Mouse (Mus musculus): Measurements from ENCODE around the gene Atp13a1.

Atp13a1 gene

DNA sequence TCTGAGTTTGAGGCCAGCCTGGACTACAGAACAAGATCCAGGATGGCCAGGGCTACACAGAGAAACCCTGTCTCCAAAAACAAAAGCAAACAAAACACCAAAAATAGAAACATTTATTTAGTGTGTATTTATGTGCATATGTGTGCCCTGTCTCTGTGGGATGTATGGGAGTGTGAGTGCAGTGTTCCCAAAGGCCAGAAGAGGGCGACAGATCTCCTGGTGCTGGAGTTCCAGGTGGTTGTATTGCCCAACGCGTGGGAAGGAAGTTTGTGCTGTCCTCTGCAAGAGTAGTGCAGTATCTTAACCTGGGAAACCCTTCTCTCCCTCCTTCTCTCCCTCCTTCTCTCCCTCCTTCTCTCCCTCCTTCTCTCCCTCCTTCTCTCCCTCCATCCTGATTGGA lies 58.9 kb downstream of the Atp13a1 start:
- no peak for DNase-seq (ENCODE audit: low spot score)

DNA sequence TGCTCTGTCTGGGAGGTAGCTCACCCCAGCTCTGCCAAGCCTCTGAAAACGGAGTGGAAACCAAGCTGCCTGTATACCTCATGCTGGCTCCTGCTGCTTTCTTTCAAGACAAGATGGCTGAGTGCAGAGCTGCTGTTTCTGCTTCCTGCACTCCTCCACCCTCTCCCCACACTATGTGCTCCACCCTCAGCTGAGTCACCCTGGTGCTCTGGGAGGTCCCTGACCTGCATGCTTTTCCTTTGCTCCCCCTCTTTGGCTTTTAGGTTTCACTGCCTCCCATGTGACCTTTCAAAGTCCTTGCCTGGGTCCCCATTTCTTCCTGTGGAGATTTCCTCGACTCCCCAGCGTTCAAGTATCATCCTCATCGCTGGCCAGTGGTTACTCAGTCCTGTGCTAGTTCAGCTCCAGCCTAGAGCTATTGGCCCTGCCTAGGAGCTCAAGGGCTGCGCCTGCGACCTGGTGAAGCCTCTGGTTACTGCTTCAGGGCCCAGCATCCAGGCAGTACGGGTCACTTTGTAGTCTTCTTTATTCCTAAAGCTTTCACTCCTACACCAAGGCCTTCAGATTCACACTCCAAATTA lies 60.1 kb downstream of the Atp13a1 start:
- DNase-seq (ENCODE audit: low spot score), result no peak

DNA sequence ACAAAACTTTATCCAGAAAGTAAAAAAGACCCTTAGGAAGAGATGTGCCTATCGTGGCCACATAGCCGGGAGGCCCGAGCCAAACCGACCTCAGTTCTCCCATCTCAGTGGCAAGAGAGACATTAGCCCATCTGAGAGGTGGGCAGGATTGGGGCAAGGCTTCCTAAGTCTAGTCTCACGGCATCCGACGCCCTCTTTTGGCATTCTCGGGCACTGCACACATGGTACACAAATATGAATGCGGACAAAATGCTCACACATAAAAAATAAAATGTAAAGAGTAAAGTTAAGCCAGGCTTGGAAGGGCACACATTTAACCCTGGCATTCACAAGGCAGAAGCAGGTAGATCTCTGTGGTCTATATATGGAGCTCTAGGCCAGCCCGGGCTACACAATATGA lies 62.9 kb downstream of the Atp13a1 start:
- no peak for DNase-seq (ENCODE audit: low spot score)
